Mouse (Mus musculus) spleen, adult 2 months (tissue): ENCODE data around the gene Gm7849.
"Not testable (repeated sequence)": the region's sequence is repeated elsewhere in the genome, so short reads cannot be mapped to it uniquely, and the experiment has no call there.

Source experiments
- CTCF ChIP-seq: fragments of 200-500 bp; IDR thresholded peaks from 2 replicates; pipeline ENCODE4 v1.5.1; 2011; ENCODE audit warnings: mild to moderate bottlenecking, inconsistent platforms; ENCODE audit not compliant: insufficient read depth, insufficient read length, insufficient replicate concordance; ENCODE audit errors: extremely low read depth
- POLR2A ChIP-seq: fragments of 200-500 bp; IDR thresholded peaks from 2 replicates; pipeline ENCODE4 v1.6.1; 2011; ENCODE audit warnings: low read depth, low read length, inconsistent platforms

- TF ChIP-seq POLR2A, CTCF: not testable (repeated sequence)
Measured at GRCm38 (mm10) chr8:21456460-21456859, at the start of gene Gm7849.
